Mouse (Mus musculus) retina, adult 2 months (tissue): ENCODE measurements around the gene Abhd14b.

Experiments used
- DNase-seq: peaks from one replicate; pipeline ENCODE4 v3.0.0-alpha.2; 2012; ENCODE audit warnings: low read depth, low spot score

Gene Abhd14b

DNA sequence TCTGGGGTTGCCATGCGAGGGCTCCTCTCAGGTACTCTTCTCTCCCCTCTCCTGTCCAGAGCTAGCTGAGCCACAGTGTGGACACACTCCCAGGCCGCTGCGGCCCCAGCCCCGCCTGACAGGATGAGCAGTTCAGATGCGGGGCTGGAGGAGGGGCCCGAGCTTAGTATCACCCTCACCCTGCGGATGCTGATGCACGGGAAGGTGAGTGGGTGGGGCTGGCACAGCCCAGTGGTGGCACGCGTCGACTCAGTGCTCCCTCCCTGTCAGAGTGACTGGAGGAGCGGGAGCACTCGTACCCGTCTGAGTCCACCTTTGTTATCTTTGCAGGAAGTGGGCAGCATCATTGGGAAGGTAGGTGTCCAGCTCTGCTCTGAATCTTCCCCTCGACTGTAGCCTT lies 12.7 kb downstream of the Abhd14b start:
- DNase-seq: no peak

DNA sequence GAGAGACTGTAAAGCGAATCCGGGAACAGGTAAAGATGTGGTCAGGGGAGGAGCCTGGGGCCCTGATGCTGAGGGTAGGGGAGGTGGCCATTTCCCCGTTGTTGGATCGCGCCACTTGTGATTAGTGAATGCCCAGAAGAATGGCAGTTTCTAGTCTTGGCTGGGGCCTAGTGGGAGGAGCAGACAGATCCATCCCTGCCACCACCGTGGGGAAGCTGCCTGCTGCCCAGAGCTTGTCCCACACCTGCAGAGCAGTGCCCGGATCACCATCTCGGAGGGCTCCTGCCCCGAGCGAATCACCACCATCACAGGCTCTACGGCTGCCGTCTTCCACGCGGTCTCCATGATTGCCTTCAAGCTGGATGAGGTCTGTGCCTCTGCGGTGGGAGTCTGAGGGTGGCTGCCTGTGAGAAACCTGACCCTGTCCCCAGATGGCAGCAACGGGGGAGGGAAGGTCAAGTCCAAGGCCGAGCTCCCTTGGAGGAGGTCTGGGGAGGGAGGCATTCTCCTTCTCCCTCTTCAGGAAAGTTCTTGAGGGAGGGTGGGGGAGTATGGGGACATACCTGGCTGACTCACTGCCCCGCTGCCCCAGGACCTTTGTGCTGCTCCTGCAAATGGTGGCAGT lies 13.3 kb downstream of the Abhd14b start:
- no peak for DNase-seq

DNA sequence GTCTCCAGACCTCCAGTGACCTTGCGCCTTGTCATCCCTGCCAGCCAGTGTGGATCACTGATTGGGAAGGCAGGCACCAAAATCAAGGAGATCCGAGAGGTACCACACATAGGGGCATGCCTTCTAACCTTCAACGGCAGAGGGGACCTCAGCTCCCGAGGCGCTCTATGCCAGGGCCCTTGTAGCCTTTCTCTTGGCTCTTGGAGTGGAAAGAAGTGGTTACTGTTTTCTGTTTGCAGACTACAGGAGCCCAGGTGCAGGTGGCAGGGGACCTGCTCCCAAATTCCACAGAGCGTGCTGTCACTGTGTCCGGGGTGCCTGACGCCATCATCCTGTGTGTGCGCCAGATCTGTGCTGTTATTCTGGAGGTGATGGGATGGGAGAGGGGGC lies 13.8 kb downstream of the Abhd14b start:
- DNase-seq: no peak

DNA sequence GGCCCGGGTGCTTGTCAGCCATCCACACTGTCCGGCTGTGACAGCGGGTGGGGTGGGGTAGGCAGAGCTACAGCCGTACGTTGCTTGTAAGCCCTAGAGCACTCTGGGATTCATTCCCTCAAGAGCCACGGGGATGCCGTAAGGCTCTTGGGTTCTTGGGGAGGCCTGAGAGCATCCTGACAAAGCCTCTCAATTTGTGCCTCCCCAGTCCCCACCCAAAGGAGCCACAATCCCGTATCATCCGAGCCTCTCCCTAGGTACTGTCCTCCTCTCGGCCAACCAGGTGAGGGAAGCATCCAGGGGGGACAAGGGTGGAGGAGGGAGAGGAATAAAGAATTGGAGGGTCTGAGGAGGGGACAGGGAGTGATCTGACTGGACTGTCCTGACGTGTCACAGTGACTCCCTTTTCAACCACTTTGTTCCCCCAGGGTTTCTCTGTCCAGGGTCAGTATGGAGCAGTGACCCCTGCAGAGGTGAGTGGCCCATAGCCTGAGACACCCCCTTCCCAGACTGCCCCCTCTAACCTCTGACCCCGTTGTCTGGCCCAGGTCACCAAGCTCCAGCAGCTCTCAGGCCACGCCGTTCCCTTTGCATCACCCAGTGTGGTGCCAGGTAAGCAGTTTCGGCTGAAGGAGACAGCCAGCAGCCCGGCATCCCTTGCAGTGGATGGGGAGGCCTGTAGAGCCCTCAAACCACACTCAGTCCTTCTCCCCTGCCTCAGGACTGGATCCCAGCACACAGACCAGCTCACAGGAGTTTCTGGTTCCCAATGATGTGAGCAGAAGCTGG lies 14.6 kb downstream of the Abhd14b start:
- no peak for DNase-seq

DNA sequence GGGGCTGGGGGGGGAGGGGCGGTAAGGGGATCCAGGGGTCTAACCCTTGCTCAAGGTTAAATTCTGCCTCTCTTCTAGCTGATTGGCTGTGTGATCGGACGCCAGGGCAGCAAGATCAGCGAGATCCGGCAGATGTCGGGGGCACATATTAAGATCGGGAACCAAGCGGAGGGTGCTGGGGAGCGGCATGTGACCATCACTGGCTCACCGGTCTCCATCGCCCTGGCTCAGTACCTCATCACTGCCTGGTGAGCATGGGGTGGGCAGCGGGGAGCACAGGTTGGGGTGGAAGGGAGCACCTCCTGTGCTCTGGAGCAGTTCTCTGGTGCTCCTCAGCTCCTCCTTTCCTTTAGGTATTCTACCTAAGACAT lies 15.2 kb downstream of the Abhd14b start:
- no peak for DNase-seq

DNA sequence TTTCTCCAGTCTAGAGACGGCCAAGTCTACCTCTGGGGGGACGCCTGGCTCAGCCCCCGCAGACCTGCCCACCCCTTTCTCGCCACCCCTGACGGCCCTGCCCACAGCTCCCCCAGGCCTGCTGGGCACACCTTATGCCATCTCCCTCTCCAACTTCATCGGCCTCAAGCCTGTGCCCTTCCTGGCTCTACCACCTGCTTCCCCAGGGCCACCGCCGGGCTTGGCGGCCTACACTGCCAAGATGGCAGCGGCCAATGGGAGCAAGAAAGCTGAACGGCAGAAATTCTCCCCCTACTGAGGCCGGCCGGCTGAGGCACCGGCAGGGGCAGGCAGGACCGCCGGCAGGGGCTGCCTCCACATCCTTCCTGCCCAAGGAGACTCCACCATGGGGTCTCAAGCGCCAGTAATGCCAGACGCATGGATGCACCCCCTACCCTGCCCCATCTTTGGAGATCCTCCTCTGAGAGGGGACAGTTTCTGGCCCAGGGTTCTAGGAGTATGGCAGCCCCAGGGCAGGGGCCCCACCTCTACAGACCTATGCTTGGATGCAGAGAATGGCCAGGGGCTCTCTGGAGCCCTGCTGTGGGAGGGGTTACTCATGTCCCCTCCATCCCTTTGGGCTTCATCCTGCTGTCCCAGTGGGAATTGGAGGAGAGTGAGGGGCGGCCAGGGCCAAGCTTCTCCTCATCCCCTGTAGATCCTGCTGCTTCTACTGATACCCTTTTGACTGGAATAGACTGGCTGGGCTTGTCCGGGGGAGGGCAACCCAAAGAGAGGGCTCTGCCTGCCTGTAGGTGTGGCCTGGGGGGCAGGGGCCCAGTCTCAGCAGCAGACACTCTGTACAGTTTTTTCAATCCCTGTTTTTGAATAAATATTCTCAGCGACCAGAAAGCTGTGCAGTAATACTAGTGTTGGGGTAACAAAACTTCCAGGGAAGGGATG lies 16.1 kb downstream of the Abhd14b start:
- no peak for DNase-seq

DNA sequence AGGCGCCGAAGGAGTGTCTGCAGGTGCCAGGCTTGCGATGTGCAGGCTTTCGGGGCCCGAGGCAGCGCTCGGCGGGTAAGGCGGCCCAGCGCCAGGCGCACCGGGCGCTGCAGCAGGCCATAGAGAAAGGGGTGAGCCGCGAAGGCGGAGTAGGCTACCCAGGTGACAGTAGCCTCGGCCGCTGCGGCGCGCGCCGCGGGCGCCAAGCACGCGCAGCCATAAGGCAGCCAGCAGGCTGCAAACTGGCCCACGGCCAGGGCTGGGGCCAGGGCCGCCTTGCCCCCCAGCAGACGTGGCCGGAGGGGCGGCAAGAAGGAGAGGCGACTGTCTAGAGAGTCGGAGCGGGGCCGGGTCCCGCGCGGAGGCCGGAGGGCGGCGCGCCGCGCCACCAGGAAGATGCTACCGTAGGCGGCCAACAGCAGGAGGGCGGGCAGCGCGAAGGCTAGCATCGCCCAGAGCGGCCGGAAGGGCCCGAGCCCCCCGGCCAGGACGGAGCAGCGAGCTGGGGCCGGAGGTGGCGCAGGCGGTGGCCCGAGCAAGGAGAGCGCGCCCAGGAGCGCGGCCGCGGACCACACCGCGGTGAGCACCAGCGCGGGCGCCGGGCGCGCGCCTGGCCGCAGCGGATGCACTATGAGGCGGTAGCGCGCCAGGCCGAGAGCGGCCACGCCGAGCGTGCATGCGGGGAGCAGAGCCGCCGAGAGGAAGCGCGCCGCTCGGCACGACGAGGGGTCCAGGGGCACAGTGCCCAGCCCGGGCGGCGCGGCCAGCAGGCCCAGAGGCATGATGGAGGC lies 17.7 kb downstream of the Abhd14b start:
- no peak for DNase-seq

DNA sequence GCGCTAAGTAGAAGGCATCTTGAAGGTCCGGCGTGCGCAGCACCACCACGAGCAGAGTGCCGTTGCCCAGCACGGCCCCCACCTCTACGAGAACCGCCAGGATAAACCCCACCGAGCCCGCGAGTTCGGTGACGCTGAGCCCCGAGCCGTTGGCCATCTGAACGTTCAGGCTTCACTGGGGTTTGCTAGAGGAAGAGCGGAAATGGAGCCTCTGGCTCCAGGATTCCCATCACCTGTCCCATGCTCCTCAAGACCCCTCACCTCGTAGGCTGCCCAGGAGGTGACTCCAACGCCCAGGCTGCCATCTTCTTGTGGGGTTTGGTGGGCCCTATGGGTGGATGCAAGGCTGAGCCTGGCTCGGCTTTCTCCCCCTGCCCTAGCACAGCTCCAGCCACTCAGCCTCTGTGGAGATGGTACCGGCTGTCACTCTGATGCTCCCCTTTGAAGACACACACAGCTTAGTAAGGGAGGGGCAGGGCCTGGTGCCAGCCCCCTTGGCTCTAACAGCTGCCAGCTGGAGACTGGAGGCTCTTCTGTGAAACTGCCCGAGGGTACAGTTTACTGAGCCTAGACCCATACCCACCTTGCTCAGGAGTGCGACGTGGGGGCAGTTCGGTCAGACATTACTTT lies 18.4 kb downstream of the Abhd14b start, which contains the start of gene Gpr62:
TSS of gene Gpr62 (minus strand) at position 368 of the 630 bp plus-strand sequence.
- no peak for DNase-seq

DNA sequence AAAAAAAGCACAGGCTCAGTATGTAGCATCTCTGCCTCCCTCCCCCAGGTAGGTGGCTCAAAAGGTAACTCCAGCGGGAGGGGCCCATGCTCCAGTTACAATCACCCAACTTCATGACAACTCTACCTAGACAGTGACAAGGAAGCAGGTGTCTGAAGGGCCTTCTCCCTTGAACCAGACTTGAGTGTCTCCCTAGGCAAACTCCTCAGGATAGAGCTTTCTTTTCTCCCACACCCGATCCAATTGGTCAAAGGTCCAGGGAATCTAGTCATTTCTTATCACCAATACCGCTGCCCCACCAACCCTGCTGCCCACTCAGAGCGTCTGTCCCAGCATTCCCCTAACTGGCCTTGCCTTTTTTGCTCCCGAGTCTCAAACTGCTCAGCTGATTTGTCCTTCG lies 19.5 kb downstream of the Abhd14b start:
- no peak for DNase-seq

DNA sequence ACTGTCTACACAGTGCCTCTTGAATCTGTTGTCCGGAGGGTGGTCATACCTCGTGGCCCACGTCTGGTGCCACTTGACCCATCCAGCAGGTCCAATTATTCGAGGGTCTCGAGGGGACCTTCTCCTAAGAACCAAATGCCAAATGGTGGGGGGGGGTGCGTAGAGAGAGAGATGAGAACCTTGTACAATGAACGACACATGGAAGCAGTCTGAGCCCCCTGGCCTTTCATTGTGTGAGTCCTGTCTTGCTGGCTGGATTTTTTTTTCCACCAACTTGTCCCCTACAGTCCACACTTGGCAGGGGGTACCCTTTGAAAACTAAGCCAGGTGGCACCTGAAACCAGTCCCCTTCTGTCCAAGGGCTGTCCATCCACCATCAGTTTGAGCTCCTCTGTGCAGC lies 20.5 kb downstream of the Abhd14b start:
- DNase-seq: no peak

DNA sequence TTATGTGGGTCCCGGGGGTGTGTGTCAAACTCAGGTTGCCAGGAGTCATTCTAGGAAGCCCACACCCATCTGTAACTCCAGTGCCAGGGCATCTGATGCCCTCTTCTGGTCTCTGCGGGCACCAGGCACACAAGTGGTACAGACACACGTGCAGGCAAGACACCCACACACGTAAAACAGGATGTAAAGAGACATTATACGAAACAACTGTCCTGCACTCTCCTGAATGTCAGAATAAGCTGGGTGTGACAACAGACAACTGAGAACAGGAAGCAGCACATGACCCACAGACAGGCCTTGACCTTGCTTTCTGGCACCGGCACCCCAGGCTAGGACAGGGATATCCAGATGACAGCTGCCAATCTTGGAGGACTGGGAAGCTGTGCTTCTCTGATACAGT lies 22.1 kb downstream of the Abhd14b start:
- no peak for DNase-seq

DNA sequence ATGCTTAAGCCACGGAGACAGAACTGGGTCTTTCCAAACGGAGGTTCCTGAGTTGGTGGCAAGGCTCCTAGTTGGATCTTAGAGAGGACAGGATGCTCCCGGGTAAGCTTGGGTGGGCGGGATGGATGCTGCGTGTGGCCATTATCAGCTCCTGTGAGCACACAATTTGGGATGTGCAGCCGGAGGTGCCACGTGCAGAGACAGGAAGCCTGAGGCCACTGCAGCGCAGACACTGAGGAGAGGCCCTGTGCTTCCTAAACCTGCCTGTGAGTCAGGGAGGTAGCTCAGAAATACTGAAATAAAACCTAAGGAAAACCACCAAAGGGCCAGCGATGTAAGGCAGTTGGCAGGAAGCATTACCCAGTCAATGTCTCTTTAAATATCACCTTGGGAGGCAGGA lies 22.5 kb downstream of the Abhd14b start:
- no peak for DNase-seq

DNA sequence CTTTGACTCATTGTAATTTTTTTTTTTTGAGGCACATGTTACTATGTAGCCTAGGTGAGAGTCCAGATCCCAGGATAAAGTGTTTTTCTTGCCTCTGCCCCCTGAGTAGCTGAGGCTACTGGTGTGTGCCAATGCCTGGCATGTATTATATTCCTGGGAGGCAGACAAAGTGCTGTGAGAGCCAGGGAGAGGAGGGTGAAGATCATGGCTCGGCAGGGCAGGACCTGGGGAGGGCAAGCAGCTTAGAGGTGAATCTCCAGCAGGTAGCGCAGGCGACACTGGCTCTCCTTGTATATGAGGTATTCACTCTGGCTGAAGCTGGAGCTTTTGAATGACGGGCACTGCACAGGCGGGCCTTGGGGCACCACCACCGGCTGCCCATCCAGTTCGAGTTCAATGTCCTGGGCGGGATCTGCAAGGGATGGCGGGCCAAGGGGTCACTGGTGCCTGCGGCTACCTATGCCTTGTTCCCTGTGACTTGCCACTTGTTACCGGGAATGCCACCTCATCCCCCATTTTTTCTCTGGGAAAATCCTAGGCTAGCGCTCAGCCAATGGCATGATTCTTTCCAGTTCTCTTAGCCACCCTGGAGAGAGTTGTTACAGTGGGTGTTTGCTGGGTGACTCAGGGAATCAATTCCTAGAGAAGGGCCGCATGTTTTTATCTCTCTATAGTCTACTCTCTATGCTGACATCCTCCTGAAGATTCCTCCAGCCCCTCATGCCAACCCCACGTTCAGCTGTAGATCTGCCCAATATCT lies 23.9 kb downstream of the Abhd14b start:
- DNase-seq: no peak

DNA sequence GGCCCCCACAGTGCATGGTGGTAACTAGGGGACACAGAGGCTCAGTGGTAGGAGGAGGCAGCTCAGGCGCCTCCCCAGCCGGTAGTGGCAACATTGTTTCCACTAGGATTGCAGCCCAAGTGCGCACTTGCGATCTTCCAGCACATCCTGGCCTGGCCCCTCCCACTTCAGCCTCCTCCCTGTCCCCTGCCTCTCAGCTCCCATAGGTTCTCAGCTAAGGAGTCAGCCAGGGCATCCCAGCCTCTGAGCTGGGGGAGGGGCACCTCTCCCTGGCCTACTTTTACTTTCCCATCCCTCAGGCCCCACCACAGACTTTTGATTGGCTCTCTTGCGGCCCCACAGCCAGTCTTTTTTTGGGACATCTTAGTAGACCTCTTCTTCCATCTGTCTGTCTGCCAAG lies 24.6 kb downstream of the Abhd14b start:
- no peak for DNase-seq

DNA sequence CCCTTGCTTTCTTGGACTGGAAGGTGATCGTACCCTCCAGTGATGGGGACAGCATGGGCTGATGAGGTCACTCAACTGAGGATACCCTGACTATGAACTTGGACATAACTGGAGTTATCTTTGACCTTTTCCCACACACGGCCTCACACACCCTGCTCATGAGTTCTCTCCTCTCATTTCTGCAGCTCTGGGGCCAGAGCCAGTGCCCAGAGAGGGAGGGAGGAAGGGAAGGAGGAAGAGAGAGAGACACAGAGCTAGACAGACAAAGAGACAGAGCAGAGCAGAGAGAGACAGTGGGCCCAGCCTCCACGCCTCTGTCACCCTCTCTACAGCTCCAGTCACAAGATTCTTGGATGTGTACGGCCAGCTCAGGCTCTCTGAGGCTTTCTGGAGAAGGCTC lies 25.1 kb downstream of the Abhd14b start:
- no peak for DNase-seq

DNA sequence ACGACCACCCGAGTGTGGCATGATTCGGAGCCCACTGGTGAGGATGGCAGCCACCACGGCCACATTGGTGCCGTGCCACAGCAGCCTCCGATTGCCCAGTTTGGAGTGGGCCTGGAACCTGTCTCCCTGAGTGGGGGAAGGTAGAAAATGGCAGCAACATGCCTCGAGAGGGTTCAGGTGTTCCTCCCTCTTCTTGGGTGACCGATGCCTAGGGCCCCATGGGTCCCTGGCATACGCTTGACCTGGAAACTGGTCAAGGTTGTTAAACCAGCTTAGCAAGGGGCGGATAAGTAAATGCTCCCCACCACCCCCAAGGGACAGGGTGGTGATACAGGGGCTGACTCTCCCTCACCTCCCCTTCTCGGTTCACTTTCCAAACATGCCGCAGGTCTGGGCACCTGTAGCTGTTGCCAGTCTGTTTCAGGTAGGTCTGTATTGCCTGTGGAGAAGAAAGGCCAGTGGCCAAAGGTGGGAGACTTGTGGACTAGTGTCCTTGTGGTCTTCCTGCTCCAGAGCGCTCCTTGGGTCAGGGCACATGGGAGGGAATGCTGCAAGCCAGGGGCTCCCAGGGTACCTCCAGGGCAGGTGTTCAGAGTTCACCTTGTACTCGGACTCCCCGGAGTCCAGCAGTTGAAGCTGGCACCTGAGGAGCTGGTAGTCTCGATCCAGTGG lies 26.0 kb downstream of the Abhd14b start:
- DNase-seq: no peak

DNA sequence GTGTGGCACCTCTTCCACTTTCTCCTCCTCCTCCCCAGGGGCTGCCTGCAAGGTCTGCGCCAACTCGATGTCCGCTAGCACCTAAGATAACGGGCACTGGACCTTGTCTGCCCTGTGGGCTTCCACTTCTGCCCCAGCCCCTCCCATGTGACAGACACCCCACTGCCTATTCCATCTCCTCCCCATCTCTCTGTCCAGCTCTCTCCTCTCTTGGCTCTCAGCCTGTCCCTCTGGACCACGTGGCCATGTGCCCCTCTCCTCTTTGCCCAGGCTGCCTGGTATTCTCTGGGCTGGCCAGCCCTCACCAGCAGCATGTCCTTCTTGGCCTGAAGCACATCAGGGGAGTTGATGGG lies 26.5 kb downstream of the Abhd14b start:
- DNase-seq: no peak

DNA sequence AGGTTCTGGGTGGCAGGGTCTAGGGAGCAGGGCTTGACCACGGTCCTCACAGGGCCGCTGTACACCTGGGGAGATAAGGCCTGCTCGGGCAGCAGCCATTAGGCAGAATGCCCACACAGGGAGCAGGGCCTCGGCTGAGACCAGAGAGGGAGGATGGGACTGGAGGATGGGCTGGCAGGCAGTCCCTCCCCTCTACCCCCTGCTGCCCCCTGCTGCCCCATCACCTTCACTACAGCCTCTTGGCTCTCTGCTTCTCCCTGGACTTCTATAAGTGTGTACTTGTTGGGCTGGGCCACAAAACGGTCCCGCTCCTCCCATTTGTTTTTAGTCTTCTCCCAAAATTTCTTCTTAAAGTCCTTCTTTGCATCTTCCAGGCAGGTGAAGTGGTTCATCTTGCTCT lies 27.2 kb downstream of the Abhd14b start:
- no peak for DNase-seq

DNA sequence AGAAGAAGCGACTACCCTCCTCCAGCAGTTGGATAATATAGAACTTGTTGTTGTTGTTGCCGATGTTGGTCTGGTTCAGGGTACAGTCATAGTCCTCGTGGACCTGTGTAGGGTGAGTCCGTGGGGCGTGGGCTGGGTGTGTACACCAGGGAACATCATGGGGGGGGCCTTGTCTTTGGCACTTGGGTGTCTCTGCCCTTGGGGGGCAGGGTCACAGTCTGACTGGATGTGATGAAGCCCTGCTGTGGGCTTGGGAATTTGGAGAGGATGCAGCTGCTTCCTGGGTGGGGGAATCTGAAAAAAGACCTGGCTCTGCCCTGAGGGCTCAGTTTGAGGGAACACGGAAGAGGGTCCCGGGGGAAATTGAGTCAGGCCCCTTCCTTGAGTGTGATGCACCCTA lies 27.8 kb downstream of the Abhd14b start:
- no peak for DNase-seq

DNA sequence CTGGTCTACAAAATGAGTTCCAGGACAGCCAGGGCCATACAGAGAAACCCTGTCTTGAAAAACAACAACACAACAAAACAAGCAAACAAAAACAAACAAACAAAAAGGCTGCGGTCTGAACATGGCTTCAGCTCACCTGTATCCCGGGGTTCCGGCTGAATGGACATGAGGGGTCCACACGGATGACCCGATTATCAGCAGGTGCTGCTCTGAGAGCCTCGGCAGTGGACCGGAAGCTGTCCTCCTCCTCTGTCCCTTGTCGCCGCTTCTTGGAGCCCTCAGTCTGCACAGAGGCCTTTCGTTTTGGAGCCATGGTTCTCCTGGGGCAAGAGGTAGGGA lies 28.4 kb downstream of the Abhd14b start, which contains the start of gene Rrp9:
TSS of gene Rrp9 (plus strand) at position 301 of the 339 bp plus-strand sequence.
- no peak for DNase-seq
